Mouse (Mus musculus): ENCODE measurements around the gene Lat2. TPM values are rescaled to one million over a fixed set of nuclear protein-coding genes. Genes with fewer than 3 reads are reported as not detected.

The Lat2 gene
- total RNA-seq, 2 experiments from 2014 or later = 1.8 to 3.9 TPM

Small RNA genes lying within 50 kb of the gene (microRNA-seq; reads per million reads assigned to microRNA genes)
- gene Mir7228 = 0 reads per million in 2 experiments

Other genes starting within 250 kb of the Lat2 start
- gene Gtf2ird1, start 158.3 kb downstream of the Lat2 start, total RNA-seq (2021) = 10 to 100 TPM; 19.8 to 27.3 TPM
- 100 to 1,000 TPM; 106 to 107 TPM for gene Clip2, start 62.6 kb downstream of the Lat2 start, total RNA-seq (2021)
- gene Syna, start 54.9 kb downstream of the Lat2 start, total RNA-seq (2021) = 1 to 10 TPM; 3.8 to 4.3 TPM
- 10 to 100 TPM; 49.3 to 57.6 TPM for gene Rfc2, start 33.7 kb downstream of the Lat2 start, total RNA-seq (2021)
- 100 to 1,000 TPM; 295 to 322 TPM for gene Eif4h, start 24.5 kb upstream of the Lat2 start, total RNA-seq (2021)
- gene Limk1, start 73.6 kb upstream of the Lat2 start, total RNA-seq (2021) = 10 to 100 TPM; 39.9 to 44.8 TPM
- 1 to 10 TPM; 7.1 to 8.2 TPM for gene Eln, start 132.3 kb upstream of the Lat2 start, total RNA-seq (2021)